Mouse (Mus musculus): Measurements from ENCODE around the gene Prpf31. TPM values are rescaled to one million over a fixed set of nuclear protein-coding genes. Genes with fewer than 3 reads are reported as not detected.

Prpf31 gene
- polyA plus RNA-seq, 1 experiment from 2014 or later = 115 TPM

GRCm38 (mm10) chr7:3616389-3617241 is 13.2 kb upstream of the Prpf31 start:
- Histone ChIP-seq H3K4me2 (replicated peaks; ENCODE audit: low read depth, low read length) (peak overlapping the region; percentile 75; the same call in 1 of the 2 replicates), H3K27ac (ENCODE audit: low read length) (no peak overlapping the region), H3K9me3 (ENCODE audit: low read length) (no peaks in the 10 kb centered on the region), H3K4me1 (ENCODE audit: insufficient read depth, low read length) (peaks cover 5% of the 10 kb centered on the region), H3K27me3 (ENCODE audit: insufficient read depth, low read length) (no peaks in the 10 kb centered on the region), H3K9ac (replicated peaks; ENCODE audit: low read length) (no peak overlapping the region), H3K36me3 (ENCODE audit: insufficient read depth, low read length) (peaks cover 15% of the 10 kb centered on the region), H3K4me3 (ENCODE audit: low read length) (peak overlapping the region; percentile 64)
- ATAC-seq (ENCODE audit: low FRiP score, low TSS enrichment) = peak; percentile 25; the same call in 1 of the 2 replicates
- WGBS = 37% methylated on average over 6 of the region's 6 CpGs

GRCm38 (mm10) chr7:3617242-3617995 is 12.4 kb upstream of the Prpf31 start, which contains the start of gene Ndufa3:
Gene Ndufa3, plus strand, starts transcription at chr7:3617373.
- peak within 1 kb of the TSS; percentile 78 for H3K9ac ChIP-seq (replicated peaks; ENCODE audit: low read length)
- whole genome bisulfite sequencing = 1% methylated on average over 32 of the region's 32 CpGs
- peak within 1 kb of the TSS; percentile 75 for H3K4me2 ChIP-seq (replicated peaks; ENCODE audit: low read depth, low read length)
- H3K27me3 ChIP-seq (ENCODE audit: insufficient read depth, low read length) = no peaks in the 10 kb centered on the region
- peak; percentile 96 for ATAC-seq (ENCODE audit: low FRiP score, low TSS enrichment)
- H3K4me3 ChIP-seq (ENCODE audit: low read length) = peak within 1 kb of the TSS; percentile 64
- peak within 1 kb of the TSS; percentile 19 for H3K27ac ChIP-seq (ENCODE audit: low read length)
- H3K4me1 ChIP-seq (ENCODE audit: insufficient read depth, low read length) = peaks cover 5% of the 10 kb centered on the region
- peaks cover 22% of the 10 kb centered on the region for H3K36me3 ChIP-seq (ENCODE audit: insufficient read depth, low read length)
- no peaks in the 10 kb centered on the region for H3K9me3 ChIP-seq (ENCODE audit: low read length)

- peaks cover 31% of the 10 kb centered on the region for H3K36me3 ChIP-seq (ENCODE audit: insufficient read depth, low read length)
- H3K27me3 ChIP-seq (ENCODE audit: insufficient read depth, low read length) = no peaks in the 10 kb centered on the region
- peak overlapping the region; percentile 98 for H3K4me2 ChIP-seq (replicated peaks; ENCODE audit: low read depth, low read length)
- H3K4me1 ChIP-seq (ENCODE audit: insufficient read depth, low read length) = peaks cover 22% of the 10 kb centered on the region
- 39% methylated on average over 4 of the region's 4 CpGs for WGBS
- ATAC-seq (ENCODE audit: low FRiP score, low TSS enrichment) = peak; percentile 36
- no peaks in the 10 kb centered on the region for H3K9me3 ChIP-seq (ENCODE audit: low read length)
- peak overlapping the region; percentile 88 for H3K9ac ChIP-seq (replicated peaks; ENCODE audit: low read length)
- peak overlapping the region; percentile 71 for H3K4me3 ChIP-seq (ENCODE audit: low read length)
- H3K27ac ChIP-seq (ENCODE audit: low read length) = 0 out of 2 replicates have a peak overlapping the region, but pooled peaks have one; percentile 88
Observed at GRCm38 (mm10) chr7:3629030-3629429, 755 bp upstream of the Prpf31 start.

- H3K4me1 ChIP-seq (ENCODE audit: insufficient read depth, low read length) = peaks cover 22% of the 10 kb centered on the region
- peak overlapping the region; percentile 95 for H3K4me2 ChIP-seq (replicated peaks; ENCODE audit: low read depth, low read length)
- WGBS = 57% methylated on average over 3 of the region's 3 CpGs
- no peaks in the 10 kb centered on the region for H3K27me3 ChIP-seq (ENCODE audit: insufficient read depth, low read length)
- no peak overlapping the region for H3K27ac ChIP-seq (ENCODE audit: low read length)
- peak; percentile 23; the same call in 1 of the 2 replicates for ATAC-seq (ENCODE audit: low FRiP score, low TSS enrichment)
- H3K36me3 ChIP-seq (ENCODE audit: insufficient read depth, low read length) = peaks cover 28% of the 10 kb centered on the region
- H3K9me3 ChIP-seq (ENCODE audit: low read length) = no peaks in the 10 kb centered on the region
- peak overlapping the region; percentile 71 for H3K4me3 ChIP-seq (ENCODE audit: low read length)
- H3K9ac ChIP-seq (replicated peaks; ENCODE audit: low read length) = peak overlapping the region; percentile 88
Observed at GRCm38 (mm10) chr7:3630478-3630815, 662 bp downstream of the Prpf31 start.

- Histone ChIP-seq H3K4me2 (replicated peaks; ENCODE audit: low read depth, low read length) (peak overlapping the region; percentile 67; the same call in 1 of the 2 replicates), H3K27me3 (ENCODE audit: insufficient read depth, low read length) (no peaks in the 10 kb centered on the region), H3K36me3 (ENCODE audit: insufficient read depth, low read length) (peaks cover 30% of the 10 kb centered on the region), H3K9me3 (ENCODE audit: low read length) (no peaks in the 10 kb centered on the region), H3K4me1 (ENCODE audit: insufficient read depth, low read length) (peaks cover 30% of the 10 kb centered on the region), H3K27ac (ENCODE audit: low read length) (no peak overlapping the region), H3K4me3 (ENCODE audit: low read length) (no peak overlapping the region), H3K9ac (replicated peaks; ENCODE audit: low read length) (no peak overlapping the region)
- no peak for ATAC-seq (ENCODE audit: low FRiP score, low TSS enrichment)
- WGBS = 69% methylated on average over 5 of the region's 5 CpGs
Observed at GRCm38 (mm10) chr7:3643412-3643811, 13.6 kb downstream of the Prpf31 start.

GRCm38 (mm10) chr7:3643843-3644242 is 14.1 kb downstream of the Prpf31 start:
- Histone ChIP-seq H3K4me2 (replicated peaks; ENCODE audit: low read depth, low read length) (peak overlapping the region; percentile 67), H3K9me3 (ENCODE audit: low read length) (no peaks in the 10 kb centered on the region), H3K4me1 (ENCODE audit: insufficient read depth, low read length) (peaks cover 34% of the 10 kb centered on the region), H3K27ac (ENCODE audit: low read length) (no peak overlapping the region), H3K9ac (replicated peaks; ENCODE audit: low read length) (peak overlapping the region; percentile 42), H3K27me3 (ENCODE audit: insufficient read depth, low read length) (no peaks in the 10 kb centered on the region), H3K36me3 (ENCODE audit: insufficient read depth, low read length) (peaks cover 26% of the 10 kb centered on the region), H3K4me3 (ENCODE audit: low read length) (peak overlapping the region; percentile 76)
- 16% methylated on average over 9 of the region's 9 CpGs for WGBS
- no peak for ATAC-seq (ENCODE audit: low FRiP score, low TSS enrichment)

GRCm38 (mm10) chr7:3644348-3644671 is 14.5 kb downstream of the Prpf31 start:
- peaks cover 34% of the 10 kb centered on the region for H3K4me1 ChIP-seq (ENCODE audit: insufficient read depth, low read length)
- peak overlapping the region; percentile 73 for H3K27ac ChIP-seq (ENCODE audit: low read length)
- ATAC-seq (ENCODE audit: low FRiP score, low TSS enrichment) = no peak
- H3K9me3 ChIP-seq (ENCODE audit: low read length) = no peaks in the 10 kb centered on the region
- no peaks in the 10 kb centered on the region for H3K27me3 ChIP-seq (ENCODE audit: insufficient read depth, low read length)
- H3K36me3 ChIP-seq (ENCODE audit: insufficient read depth, low read length) = peaks cover 22% of the 10 kb centered on the region
- peak overlapping the region; percentile 67 for H3K4me2 ChIP-seq (replicated peaks; ENCODE audit: low read depth, low read length)
- under 1% methylated on average over 11 of the region's 11 CpGs for WGBS
- peak overlapping the region; percentile 42 for H3K9ac ChIP-seq (replicated peaks; ENCODE audit: low read length)
- H3K4me3 ChIP-seq (ENCODE audit: low read length) = peak overlapping the region; percentile 76

- peak within 1 kb of the TSS; percentile 99 for H3K9ac ChIP-seq (replicated peaks; ENCODE audit: low read length)
- H3K4me3 ChIP-seq (ENCODE audit: low read length) = peak within 1 kb of the TSS; percentile 76
- peak; percentile 99 for ATAC-seq (ENCODE audit: low FRiP score, low TSS enrichment)
- H3K36me3 ChIP-seq (ENCODE audit: insufficient read depth, low read length) = peaks cover 16% of the 10 kb centered on the region
- H3K27me3 ChIP-seq (ENCODE audit: insufficient read depth, low read length) = no peaks in the 10 kb centered on the region
- WGBS = under 1% methylated on average over 51 of the region's 58 CpGs
- peak within 1 kb of the TSS; percentile 99 for H3K27ac ChIP-seq (ENCODE audit: low read length)
- peaks cover 34% of the 10 kb centered on the region for H3K4me1 ChIP-seq (ENCODE audit: insufficient read depth, low read length)
- no peaks in the 10 kb centered on the region for H3K9me3 ChIP-seq (ENCODE audit: low read length)
- H3K4me2 ChIP-seq (replicated peaks; ENCODE audit: low read depth, low read length) = peak within 1 kb of the TSS; percentile 91
Observed at GRCm38 (mm10) chr7:3644672-3645487, 15.1 kb downstream of the Prpf31 start, which contains the start of gene Cnot3. Gene Cnot3, plus strand, starts transcription at chr7:3645268.

GRCm38 (mm10) chr7:3645488-3646025 is 15.8 kb downstream of the Prpf31 start:
- Histone ChIP-seq H3K4me1 (ENCODE audit: insufficient read depth, low read length) (peaks cover 34% of the 10 kb centered on the region), H3K27me3 (ENCODE audit: insufficient read depth, low read length) (no peaks in the 10 kb centered on the region), H3K9me3 (ENCODE audit: low read length) (no peaks in the 10 kb centered on the region), H3K4me3 (ENCODE audit: low read length) (peak overlapping the region; percentile 76), H3K36me3 (ENCODE audit: insufficient read depth, low read length) (peaks cover 17% of the 10 kb centered on the region), H3K4me2 (replicated peaks; ENCODE audit: low read depth, low read length) (peak overlapping the region; percentile 91), H3K9ac (replicated peaks; ENCODE audit: low read length) (peak overlapping the region; percentile 99), H3K27ac (ENCODE audit: low read length) (peak overlapping the region; percentile 99)
- ATAC-seq (ENCODE audit: low FRiP score, low TSS enrichment) = peak; percentile 3; the same call in 1 of the 2 replicates
- WGBS = 0% methylated on average over 45 of the region's 58 CpGs

All from kidney, embryonic 16.5 days (tissue).